Mouse (Mus musculus) heart, adult 2 months (tissue): ENCODE data around the gene Arf1. TPM values are rescaled to one million over a fixed set of nuclear protein-coding genes. Genes with fewer than 3 reads are reported as not detected.
A peak's percentile ranks its signal among the peaks of the same experiment; 100 is the strongest.

Source experiments
- DNase-seq, 2 experiments: peaks; one replicate each; pipeline ENCODE4 v3.0.0; 2021
- H3K27ac ChIP-seq: fragments of 200-600 bp; 2 replicates; pipeline ENCODE4 v1.8.1; 2022
- H3K27me3 ChIP-seq: fragments of 200-500 bp; 2 replicates; pipeline ENCODE4 v1.6.1; 2012; ENCODE audit warnings: mild to moderate bottlenecking, low read length, inconsistent platforms, mixed read lengths; ENCODE audit not compliant: control insufficient read depth, insufficient read depth
- H3K36me3 ChIP-seq: fragments of 200-500 bp; 2 replicates; pipeline ENCODE4 v1.6.1; 2012; ENCODE audit warnings: low read length, inconsistent platforms; ENCODE audit not compliant: control insufficient read depth, insufficient read depth
- H3K4me1 ChIP-seq: fragments of 200-500 bp; 2 replicates; pipeline ENCODE4 v1.6.1; 2011; ENCODE audit warnings: low read length; ENCODE audit not compliant: control insufficient read depth, insufficient read depth
- H3K4me3 ChIP-seq: fragments of 200-600 bp; 2 replicates; pipeline ENCODE4 v1.8.1; 2022
- H3K79me2 ChIP-seq: fragments of 200-500 bp; replicated peaks from 2 replicates; pipeline ENCODE4 v1.6.1; 2012; ENCODE audit warnings: mild to moderate bottlenecking, inconsistent platforms, low read length, moderate library complexity, mixed read lengths; ENCODE audit not compliant: control insufficient read depth, insufficient read depth
- H3K9ac ChIP-seq: fragments of 200-500 bp; 2 replicates; pipeline ENCODE4 v1.6.1; 2012; ENCODE audit warnings: low read depth, mild to moderate bottlenecking, control low read depth, inconsistent platforms, low read length, mixed read lengths
- CTCF ChIP-seq: fragments of 200-600 bp; IDR thresholded peaks from 2 replicates; pipeline ENCODE4 v1.8.1; 2022; ENCODE audit warnings: antibody characterized with exemption, mild to moderate bottlenecking, moderate library complexity
- EP300 ChIP-seq: fragments of 200-500 bp; IDR thresholded peaks from 2 replicates; pipeline ENCODE4 v1.6.1; 2011; ENCODE audit warnings: low read depth, low read length, control low read depth; ENCODE audit not compliant: insufficient read depth
- POLR2A ChIP-seq: fragments of 200-500 bp; IDR thresholded peaks from 2 replicates; pipeline ENCODE4 v1.6.1; 2011; ENCODE audit warnings: mild to moderate bottlenecking, low read depth, low read length, control low read depth; ENCODE audit not compliant: insufficient read depth
- WGBS: fragments of 180-500 bp; shearing (Covaris S2); methylation state at CpG from one replicate; pipeline ENCODE4 v1.1.7; 2018; 5-methylcytosine and 5-hydroxymethylcytosine counted together
- intact Hi-C: fragments of 180-260 bp; cut with DNase I; formaldehyde crosslinking; loops from one replicate; pipeline ENCODE4 v1.15.1; 2025
- polyA plus RNA-seq: library from polyadenylated mRNA; depleted of rRNA; stranded (reverse); fragments of >200 nt; gene quantifications from 2 replicates; pipeline ENCODE4 v1.2.3, GENCODE M21; 2012
- total RNA-seq, 2 experiments: library from RNA; stranded (reverse); gene quantifications; 2 replicates each; pipeline ENCODE4 v1.2.3; 2021

Arf1 gene
- total and polyA plus RNA-seq, 3 experiments, result 245 to 345 (median 274) TPM

DNA sequence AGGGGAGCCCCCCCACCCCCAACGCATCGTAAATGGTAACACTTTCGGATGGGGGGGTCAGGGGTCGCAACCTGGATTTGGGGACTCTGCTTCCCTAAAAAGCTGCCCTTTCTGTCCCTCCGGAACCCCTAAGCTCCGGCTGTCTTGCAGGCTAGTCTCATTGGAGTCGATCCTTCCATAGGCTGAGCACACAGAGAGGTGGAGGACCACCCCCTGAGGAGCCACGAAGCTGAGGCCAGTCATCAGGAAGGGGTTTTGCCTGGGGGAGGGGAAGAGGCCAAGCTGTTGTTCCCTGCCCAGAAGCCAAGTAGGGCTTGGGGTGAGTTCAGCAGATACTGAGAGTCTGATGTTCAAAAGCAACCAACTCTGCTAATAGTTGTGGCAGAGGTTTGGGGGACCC, 36.5 kb upstream of the Arf1 start:
- no peak for DNase-seq
- H3K36me3 ChIP-seq, result no peaks in the 10 kb centered on the region
- no peaks in the 10 kb centered on the region for H3K79me2 ChIP-seq
- H3K9ac ChIP-seq, result no peak overlapping the region
- H3K4me1 ChIP-seq, result peaks cover 3% of the 10 kb centered on the region
- peak overlapping the region; percentile 52 for H3K4me3 ChIP-seq
- peaks cover 14% of the 10 kb centered on the region for H3K27me3 ChIP-seq
- no peak overlapping the region for H3K27ac ChIP-seq
- intact Hi-C loops, result no loop called here
- 21% methylated on average over 8 of the region's 8 CpGs for WGBS
- TF ChIP-seq CTCF (no peak), POLR2A (no peak), EP300 (no peak)

DNA sequence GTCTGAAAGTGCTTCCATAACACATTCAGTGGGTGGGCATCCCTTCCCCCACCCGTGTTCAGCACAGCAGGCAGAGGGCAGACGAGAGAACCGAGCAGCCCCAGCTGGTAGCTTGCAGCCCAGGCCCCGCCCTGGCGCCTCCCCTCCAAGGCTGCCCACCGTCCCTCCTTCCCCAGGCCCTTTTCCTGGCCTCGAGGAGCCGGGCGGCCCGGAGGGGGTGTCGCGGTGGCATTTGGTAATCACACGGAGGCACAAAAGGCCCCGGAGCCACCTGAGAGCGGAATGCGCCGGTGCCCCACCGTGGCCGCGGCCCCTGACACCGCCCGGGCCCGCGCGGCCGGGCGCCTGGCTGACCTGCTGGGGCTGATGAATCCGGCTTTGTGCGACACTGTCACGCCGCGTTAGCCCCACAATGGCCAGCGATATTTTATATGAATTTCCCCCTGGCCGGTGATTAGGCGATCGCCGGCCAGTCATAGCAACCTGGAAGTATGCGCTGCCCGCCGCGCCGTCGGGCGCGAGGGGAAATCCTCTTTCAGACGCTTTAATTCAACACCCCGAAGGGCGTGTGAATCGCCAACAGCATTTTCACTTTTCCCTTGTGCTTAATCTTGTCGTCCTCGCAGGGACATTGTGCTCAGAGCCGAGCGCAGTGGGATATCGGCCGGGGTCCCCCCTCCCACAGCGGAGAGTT, 35.9 kb upstream of the Arf1 start:
- TF ChIP-seq CTCF (peak; percentile 36; the same call in 1 of the 2 replicates), EP300 (no peak), POLR2A (no peak)
- H3K27me3 ChIP-seq, result peaks cover 14% of the 10 kb centered on the region
- peak; percentile 23 to 29 for DNase-seq

DNA sequence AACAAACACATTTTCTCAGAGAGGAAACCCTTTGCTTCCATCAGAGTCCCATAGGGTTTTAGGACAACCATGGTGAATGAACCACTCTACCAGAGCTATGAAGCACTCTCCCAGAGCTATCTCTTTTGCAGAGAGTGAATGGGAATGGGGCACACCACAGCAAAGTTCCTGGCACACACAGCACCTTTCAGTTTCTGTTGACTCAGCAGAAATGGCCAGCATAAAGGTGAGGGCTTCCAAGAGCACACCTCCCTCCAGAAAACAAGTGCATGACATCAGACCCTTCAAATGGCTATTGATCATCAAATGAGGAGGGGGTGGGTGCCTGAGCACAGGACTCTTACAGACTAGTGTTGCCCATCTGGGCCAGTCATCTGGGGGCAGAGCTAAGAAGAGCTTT, 34.2 kb upstream of the Arf1 start:
- Histone ChIP-seq H3K27ac (no peak overlapping the region), H3K4me1 (peaks cover 3% of the 10 kb centered on the region), H3K4me3 (no peak overlapping the region), H3K27me3 (peaks cover 12% of the 10 kb centered on the region; the same call in 1 of the 2 replicates), H3K9ac (no peak overlapping the region), H3K79me2 (no peaks in the 10 kb centered on the region), H3K36me3 (no peaks in the 10 kb centered on the region)
- no peak for DNase-seq
- TF ChIP-seq CTCF (no peak), POLR2A (no peak), EP300 (no peak)
- intact Hi-C loops, result no loop called here

More for the DNA sequence above, 35.9 kb upstream of the Arf1 start:
- Histone ChIP-seq H3K4me3 (peak overlapping the region; percentile 52), H3K27ac (no peak overlapping the region), H3K36me3 (no peaks in the 10 kb centered on the region), H3K9ac (peak overlapping the region; percentile 54), H3K79me2 (no peaks in the 10 kb centered on the region), H3K4me1 (peaks cover 3% of the 10 kb centered on the region)
- WGBS, result 2% methylated on average over 56 of the region's 56 CpGs
- intact Hi-C loops, result no loop called here

DNA sequence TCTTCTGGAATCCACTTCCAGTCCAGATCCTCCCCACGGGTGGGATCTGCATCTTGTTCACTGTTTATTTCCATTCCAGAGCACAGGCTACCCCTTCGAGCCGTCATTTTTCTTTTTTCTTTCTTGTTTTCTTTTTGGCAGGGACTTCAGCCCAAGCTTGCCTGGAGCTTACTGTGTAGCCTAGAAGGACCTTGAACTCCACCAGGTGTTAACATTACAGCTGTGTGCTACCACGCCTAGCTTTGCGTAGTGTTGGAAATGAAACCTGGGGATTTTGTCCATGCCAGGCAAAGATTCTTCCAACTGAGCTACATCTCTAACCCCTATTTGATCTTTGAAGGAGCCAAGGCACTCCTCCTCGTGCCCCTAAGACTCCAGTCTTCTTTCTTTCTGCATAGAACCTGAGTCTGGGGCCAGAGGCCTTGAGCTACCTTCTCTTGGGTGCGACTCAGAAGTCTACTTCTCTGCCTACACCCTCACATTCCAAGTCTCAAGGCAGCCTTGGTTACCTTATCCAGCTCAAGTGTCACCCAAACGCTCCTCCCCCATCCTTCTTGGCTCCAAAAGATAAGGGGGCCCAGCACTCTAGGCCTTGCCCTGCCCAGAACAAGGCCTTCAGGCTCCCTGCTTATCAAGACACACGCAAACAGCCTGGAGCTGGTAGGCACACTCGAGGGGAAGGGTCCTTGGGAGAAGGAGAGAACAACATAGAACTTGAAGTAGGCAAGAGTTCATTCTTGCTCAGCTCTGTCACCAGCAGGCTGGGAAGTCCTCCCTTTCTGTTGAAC, 32.8 kb upstream of the Arf1 start:
- intact Hi-C loops, result no loop called here
- peaks cover 3% of the 10 kb centered on the region for H3K4me1 ChIP-seq
- H3K27ac ChIP-seq, result no peak overlapping the region
- H3K9ac ChIP-seq, result no peak overlapping the region
- H3K4me3 ChIP-seq, result no peak overlapping the region
- no peak for DNase-seq
- H3K36me3 ChIP-seq, result no peaks in the 10 kb centered on the region
- H3K79me2 ChIP-seq, result no peaks in the 10 kb centered on the region
- peaks cover 12% of the 10 kb centered on the region; the same call in 1 of the 2 replicates for H3K27me3 ChIP-seq
- 58% methylated on average over 10 of the region's 10 CpGs for WGBS
- TF ChIP-seq POLR2A (no peak), EP300 (no peak), CTCF (no peak)

DNA sequence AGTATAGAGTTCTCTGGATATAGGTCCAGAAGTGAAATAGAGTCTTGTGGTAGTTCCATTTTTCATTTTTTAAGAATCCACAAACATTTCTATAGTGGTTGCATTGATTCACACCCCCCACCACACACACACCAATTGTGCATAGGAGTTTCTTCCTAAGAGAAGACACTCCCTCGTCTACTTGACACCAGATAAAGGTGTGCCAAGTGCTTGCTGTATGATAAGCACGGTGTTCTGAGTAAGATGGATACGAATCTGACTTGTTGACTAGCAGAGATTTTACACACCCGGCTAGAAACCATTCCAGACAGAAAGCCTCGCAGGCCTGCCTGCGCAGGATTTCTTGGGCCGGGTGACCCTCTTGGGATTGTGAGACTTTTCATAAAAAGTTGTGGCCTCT, 31.6 kb upstream of the Arf1 start:
- Histone ChIP-seq H3K27me3 (peaks cover 12% of the 10 kb centered on the region; the same call in 1 of the 2 replicates), H3K4me1 (peaks cover 3% of the 10 kb centered on the region), H3K9ac (no peak overlapping the region), H3K36me3 (no peaks in the 10 kb centered on the region), H3K4me3 (no peak overlapping the region), H3K27ac (no peak overlapping the region), H3K79me2 (no peaks in the 10 kb centered on the region)
- 62% methylated on average over 7 of the region's 7 CpGs for WGBS
- TF ChIP-seq POLR2A (no peak), EP300 (no peak), CTCF (no peak)
- no peak for DNase-seq
- intact Hi-C loops, result no loop called here

DNA sequence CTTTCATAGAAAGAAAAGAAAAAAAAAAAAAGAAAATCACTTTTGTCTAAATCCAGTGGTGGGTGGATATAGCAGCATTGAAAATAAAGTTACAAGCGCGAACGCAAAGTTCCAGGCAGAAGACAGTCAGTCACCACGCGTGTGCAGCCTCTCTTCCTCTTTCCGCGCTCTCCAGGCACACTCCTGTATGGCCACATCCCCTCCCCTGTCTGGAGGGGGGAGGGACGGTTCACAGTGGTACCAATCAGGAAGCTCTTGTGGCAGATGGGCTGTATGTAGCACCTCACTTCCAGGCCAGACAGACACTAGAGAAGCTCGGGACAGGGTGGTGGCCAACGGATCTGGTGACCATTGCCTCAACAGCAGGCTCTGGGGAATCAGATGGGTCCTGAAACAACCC, 20.0 kb upstream of the Arf1 start:
- no peaks in the 10 kb centered on the region for H3K4me1 ChIP-seq
- H3K79me2 ChIP-seq, result no peaks in the 10 kb centered on the region
- H3K27ac ChIP-seq, result no peak overlapping the region
- no peaks in the 10 kb centered on the region for H3K36me3 ChIP-seq
- no peak overlapping the region for H3K9ac ChIP-seq
- intact Hi-C loops, result no loop called here
- H3K27me3 ChIP-seq, result peaks cover 2% of the 10 kb centered on the region
- 42% methylated on average over 10 of the region's 10 CpGs for WGBS
- H3K4me3 ChIP-seq, result no peak overlapping the region
- DNase-seq, result no peak
- TF ChIP-seq POLR2A, result no peak
- TF ChIP-seq CTCF, result no peak
- no peak for TF ChIP-seq EP300
